Mouse (Mus musculus) right cerebral cortex, adult 18-20 months (tissue): ENCODE data around the gene Lrrc58.

Experiments
- DNase-seq: peaks from one replicate; pipeline ENCODE4 v3.0.0; 2022; ENCODE audit warnings: mixed read lengths

Lrrc58 gene

DNA sequence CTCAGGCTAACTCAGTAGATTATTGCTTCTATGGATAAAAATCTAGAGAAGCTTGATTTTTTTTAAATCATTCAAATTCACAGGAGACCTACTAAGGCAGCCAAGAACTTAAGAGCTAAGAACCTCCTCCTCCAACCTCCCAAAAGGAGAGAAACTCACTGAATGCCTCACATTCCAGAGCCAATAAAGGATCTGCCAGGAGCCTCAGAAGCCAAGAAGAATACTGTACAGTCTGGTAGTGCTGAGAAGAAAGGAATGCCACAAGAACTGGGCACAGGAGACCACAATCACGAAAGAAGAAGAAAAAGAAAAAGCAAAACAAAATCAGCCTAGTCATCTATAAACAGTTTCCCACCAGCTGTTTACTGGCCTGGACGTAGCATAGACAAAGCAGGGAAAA is 60.8 kb downstream of the Lrrc58 start:
- DNase-seq = no peak

DNA sequence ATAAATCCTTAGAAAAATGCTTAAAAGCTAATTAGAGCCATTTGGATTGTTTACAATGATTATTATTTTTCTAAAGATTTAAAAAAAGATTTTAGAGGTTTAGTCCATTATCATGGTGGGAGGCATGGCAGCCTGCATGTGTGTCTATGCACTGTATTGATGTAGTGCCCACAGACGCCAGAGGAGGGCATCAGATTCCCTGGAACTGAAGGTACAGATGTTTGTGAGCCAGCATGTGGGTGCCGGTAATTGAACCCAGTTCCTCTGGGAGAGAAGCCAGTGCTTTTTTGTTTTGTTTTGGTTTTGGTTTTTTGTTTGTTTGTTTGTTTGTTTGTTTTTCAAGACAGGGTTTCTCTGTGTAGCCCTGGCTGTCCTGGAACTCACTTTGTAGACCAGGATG is 61.4 kb downstream of the Lrrc58 start:
- DNase-seq = no peak

DNA sequence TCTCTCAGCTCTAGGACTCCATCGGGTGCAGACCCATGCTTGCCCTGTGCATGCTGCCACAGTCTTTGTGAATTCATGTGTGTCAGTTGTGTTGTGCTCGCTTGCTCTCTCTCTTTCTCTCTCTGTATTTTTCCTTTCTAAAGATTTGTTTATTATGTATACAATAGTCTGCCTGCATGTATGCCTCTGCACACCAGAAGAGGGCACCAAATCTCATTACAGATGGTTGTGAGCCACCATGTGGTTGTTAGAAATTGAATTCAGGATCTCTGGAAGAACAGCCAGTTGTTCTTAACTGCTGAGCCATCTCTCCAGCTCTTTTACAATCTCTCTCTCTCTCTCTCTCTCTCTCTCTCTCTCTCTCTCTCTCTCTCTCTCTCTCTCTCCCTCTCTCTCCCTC is 66.7 kb downstream of the Lrrc58 start:
- no peak for DNase-seq

DNA sequence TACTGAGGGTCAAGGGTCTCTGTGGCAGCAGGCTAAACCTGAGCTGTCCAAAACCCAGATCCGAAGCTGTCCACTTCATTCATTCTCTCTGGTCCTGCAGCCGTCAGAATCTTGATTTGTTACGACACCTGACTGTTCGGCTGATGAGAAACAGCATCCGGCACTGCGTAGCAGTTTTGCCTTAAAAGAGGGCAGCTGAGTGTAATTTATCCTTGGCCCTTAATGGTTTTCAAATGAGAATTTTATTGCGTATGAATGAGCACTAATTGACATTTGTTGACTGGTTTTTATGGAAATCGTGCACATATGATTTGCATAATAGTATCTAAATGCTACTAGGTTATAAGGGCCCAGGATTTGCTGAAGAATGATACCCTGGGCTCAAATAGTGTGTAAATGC is 69.1 kb downstream of the Lrrc58 start:
- no peak for DNase-seq
